Mouse (Mus musculus) MEL (cell line): ENCODE data around the gene Med13l. TPM values are rescaled to one million over a fixed set of nuclear protein-coding genes. Genes with fewer than 3 reads are reported as not detected.

Experiments
- DNase-seq: peaks from one replicate; pipeline ENCODE4 v3.0.0; 2011; ENCODE audit warnings: low read depth, low spot score
- H3K27ac ChIP-seq: 2 replicates; pipeline ENCODE4 v1.5.1; 2012; ENCODE audit warnings: low read depth, mild to moderate bottlenecking, control low read depth, low read length, moderate library complexity; ENCODE audit not compliant: control insufficient read depth
- H3K27me3 ChIP-seq, 2 experiments: fragments of 150-350 bp in 1 of 2; sonication (generic) in 1 of 2; 2 replicates each; pipeline ENCODE4 v1.6.1; 2012; ENCODE audit warnings: low read length in 2 of 2, mild to moderate bottlenecking in 2 of 2, improper control_type of control experiment in 1 of 2, moderate library complexity in 1 of 2; ENCODE audit not compliant: insufficient read depth in 2 of 2, control insufficient read depth in 1 of 2
- H3K36me3 ChIP-seq, 2 experiments: 2 replicates each; pipeline ENCODE4 v1.6.1; 2012 to 2014; ENCODE audit warnings: low read length in 2 of 2, improper control_type of control experiment in 1 of 2, inconsistent platforms in 1 of 2, mild to moderate bottlenecking in 1 of 2; ENCODE audit not compliant: insufficient read depth in 2 of 2, control insufficient read depth in 1 of 2
- H3K4me1 ChIP-seq, 2 experiments: fragments of 150-350 bp in 1 of 2; sonication (generic) in 1 of 2; 2 replicates each; pipeline ENCODE4 v1.6.1; 2012; ENCODE audit warnings: low read length in 2 of 2, improper control_type of control experiment in 1 of 2, mild to moderate bottlenecking in 1 of 2; ENCODE audit not compliant: insufficient read depth in 2 of 2, control insufficient read depth in 1 of 2
- H3K4me3 ChIP-seq, 2 experiments: fragments of 150-350 bp in 1 of 2; sonication (generic) in 1 of 2; 2 replicates each; pipeline ENCODE4 v1.5.1; 2012; ENCODE audit warnings: low read depth in 2 of 2, low read length in 2 of 2, mild to moderate bottlenecking in 2 of 2, moderate library complexity in 2 of 2, control low read depth in 1 of 2, improper control_type of control experiment in 1 of 2; ENCODE audit not compliant: control insufficient read depth in 1 of 2, insufficient read depth in 1 of 2
- H3K79me2 ChIP-seq: 2 replicates; pipeline ENCODE4 v1.6.1; 2012; ENCODE audit warnings: mild to moderate bottlenecking, low read length, moderate library complexity; ENCODE audit not compliant: control insufficient read depth, poor library complexity, insufficient read depth
- H3K9ac ChIP-seq: 2 replicates; pipeline ENCODE4 v1.6.1; 2012; ENCODE audit warnings: low read depth, mild to moderate bottlenecking, control low read depth, low read length, moderate library complexity; ENCODE audit not compliant: control insufficient read depth, poor library complexity, severe bottlenecking
- H3K9me3 ChIP-seq: fragments of 150-350 bp; sonication (generic); replicated peaks from 2 replicates; pipeline ENCODE4 v1.6.1; 2012; ENCODE audit warnings: mild to moderate bottlenecking, low read length, improper control_type of control experiment, moderate library complexity; ENCODE audit not compliant: insufficient read depth
- CHD2 ChIP-seq: IDR thresholded peaks from 2 replicates; pipeline ENCODE4 v1.6.1; 2011; ENCODE audit warnings: low read length, improper control_type of control experiment
- CTCF ChIP-seq, 3 experiments: IDR thresholded peaks in 2 of 3; conservative IDR thresholded peaks in 1 of 3; 2 replicates each; pipeline ENCODE4 v1.5.1; 2011 to 2012; ENCODE audit warnings: low read length in 3 of 3, low read depth in 2 of 3, mild to moderate bottlenecking in 2 of 3, improper control_type of control experiment in 1 of 3, inconsistent platforms in 1 of 3, mixed read lengths in 1 of 3, moderate library complexity in 1 of 3; ENCODE audit not compliant: control insufficient read depth in 1 of 3, insufficient read depth in 1 of 3, poor library complexity in 1 of 3, severe bottlenecking in 1 of 3
- E2F4 ChIP-seq: IDR thresholded peaks from 2 replicates; pipeline ENCODE4 v1.6.1; 2011; ENCODE audit warnings: low read depth, low read length, improper control_type of control experiment, borderline replicate concordance
- ELF1 ChIP-seq: IDR thresholded peaks from 2 replicates; pipeline ENCODE4 v1.6.1; 2014; ENCODE audit warnings: low read depth, mild to moderate bottlenecking, inconsistent platforms, low read length, improper control_type of control experiment, moderate library complexity
- ETS1 ChIP-seq: IDR thresholded peaks from 2 replicates; pipeline ENCODE4 v1.6.1; 2012; ENCODE audit warnings: low read depth, mild to moderate bottlenecking, inconsistent platforms, low read length, improper control_type of control experiment, moderate library complexity
- GABPA ChIP-seq: IDR thresholded peaks from 2 replicates; pipeline ENCODE4 v1.6.1; 2012; ENCODE audit warnings: low read depth, mild to moderate bottlenecking, inconsistent platforms, low read length, improper control_type of control experiment, moderate library complexity
- GATA1 ChIP-seq: IDR thresholded peaks from 2 replicates; pipeline ENCODE4 v1.6.1; 2011; ENCODE audit warnings: low read depth, low read length, improper control_type of control experiment
- HCFC1 ChIP-seq: IDR thresholded peaks from 2 replicates; pipeline ENCODE4 v1.6.1; 2012; ENCODE audit warnings: low read depth, mild to moderate bottlenecking, inconsistent platforms, low read length, improper control_type of control experiment, moderate library complexity
- MAFK ChIP-seq: IDR thresholded peaks from 2 replicates; pipeline ENCODE4 v1.6.1; 2011; ENCODE audit warnings: low read depth, mild to moderate bottlenecking, low read length, improper control_type of control experiment, borderline replicate concordance
- MAZ ChIP-seq: IDR thresholded peaks from 2 replicates; pipeline ENCODE4 v1.6.1; 2012; ENCODE audit warnings: low read depth, mild to moderate bottlenecking, inconsistent platforms, low read length, improper control_type of control experiment
- MEF2A ChIP-seq: IDR thresholded peaks from 2 replicates; pipeline ENCODE4 v1.6.1; 2014; ENCODE audit warnings: low read depth, mild to moderate bottlenecking, inconsistent platforms, low read length, improper control_type of control experiment; ENCODE audit not compliant: poor library complexity, insufficient replicate concordance, severe bottlenecking; ENCODE audit errors: extremely low read depth
- MXI1 ChIP-seq: IDR thresholded peaks from 2 replicates; pipeline ENCODE4 v1.6.1; 2011; ENCODE audit warnings: mild to moderate bottlenecking, low read depth, low read length, improper control_type of control experiment
- MYB ChIP-seq: IDR thresholded peaks from 2 replicates; pipeline ENCODE4 v1.6.1; 2011; ENCODE audit warnings: mild to moderate bottlenecking, low read depth, low read length, improper control_type of control experiment
- POLR2A ChIP-seq, 2 experiments: IDR thresholded peaks; 2 replicates each; pipeline ENCODE4 v1.6.1; 2011 to 2012; ENCODE audit warnings: low read length in 2 of 2, mild to moderate bottlenecking in 2 of 2, control low read depth in 1 of 2, improper control_type of control experiment in 1 of 2, low read depth in 1 of 2, moderate library complexity in 1 of 2; ENCODE audit not compliant: control insufficient read depth in 1 of 2, insufficient read depth in 1 of 2, poor library complexity in 1 of 2
- POLR2AphosphoS5 ChIP-seq: IDR thresholded peaks from 2 replicates; pipeline ENCODE4 v1.6.1; 2012; ENCODE audit warnings: low read depth, borderline replicate concordance, mild to moderate bottlenecking, inconsistent platforms, low read length, moderate library complexity, mixed read lengths
- SIN3A ChIP-seq: IDR thresholded peaks from 2 replicates; pipeline ENCODE4 v1.6.1; 2012; ENCODE audit warnings: low read length, improper control_type of control experiment, inconsistent platforms
- TBP ChIP-seq: IDR thresholded peaks from 2 replicates; pipeline ENCODE4 v1.8.0; 2011; ENCODE audit warnings: low read depth, low read length, improper control_type of control experiment
- ZKSCAN1 ChIP-seq: IDR thresholded peaks from 2 replicates; pipeline ENCODE4 v1.6.1; 2012; ENCODE audit warnings: low read depth, mild to moderate bottlenecking, inconsistent platforms, low read length, improper control_type of control experiment, moderate library complexity
- ZMIZ1 ChIP-seq: IDR thresholded peaks from 2 replicates; pipeline ENCODE4 v1.6.1; 2012; ENCODE audit warnings: low read depth, mild to moderate bottlenecking, inconsistent platforms, low read length, improper control_type of control experiment, moderate library complexity
- polyA plus RNA-seq, 2 experiments: library from polyadenylated mRNA; stranded (reverse) in 1 of 2; unstranded in 1 of 2; fragments of >175 nt in 1 of 2; fragments of >200 nt in 1 of 2; gene quantifications; 2 replicates each; pipeline versions ENCODE4 v1.2.1 to v1.2.4; 2012; ENCODE audit warnings: low replicate concordance in 2 of 2, low read depth in 1 of 2; ENCODE audit not compliant: insufficient read length in 2 of 2, insufficient read depth in 1 of 2, missing spikeins in 1 of 2
- total RNA-seq: library from RNA; depleted of rRNA; stranded (reverse); fragments of 300-350 nt; gene quantifications from 2 replicates; pipeline ENCODE4 v1.2.3, GENCODE M21; 2012

Med13l gene
- total and polyA plus RNA-seq, 3 experiments, result 13.4 to 16.1 TPM; not detected in 1

DNA sequence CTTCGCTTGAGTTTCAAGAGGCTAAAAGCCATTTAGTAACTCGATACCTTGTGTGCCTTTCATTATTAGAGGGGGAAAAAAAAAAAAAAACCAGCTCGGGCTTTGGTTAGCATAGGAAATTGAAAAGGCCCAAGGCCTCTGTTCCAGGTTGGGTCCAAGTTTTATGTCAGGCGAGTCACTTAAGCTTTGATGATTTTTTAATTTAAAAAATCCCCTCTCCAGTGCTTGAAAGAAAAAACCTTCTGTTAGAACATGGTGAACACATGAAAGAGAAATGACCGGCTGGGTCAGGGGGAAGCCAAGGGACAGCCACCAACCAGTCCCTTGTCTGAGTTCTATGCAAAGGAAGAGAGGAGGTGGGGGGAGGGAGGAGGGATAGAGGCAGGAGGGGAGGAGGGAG, 22.0 kb upstream of the Med13l start:
- no peak overlapping the region for H3K4me3 ChIP-seq
- peaks cover 0 to 2% of the 10 kb centered on the region in 2 experiments; a peak in 1 of 4 replicates for H3K27me3 ChIP-seq
- no peaks in the 10 kb centered on the region for H3K9me3 ChIP-seq
- H3K27ac ChIP-seq, result no peak overlapping the region
- no peaks in the 10 kb centered on the region for H3K36me3 ChIP-seq
- no peaks in the 10 kb centered on the region for H3K4me1 ChIP-seq
- TF ChIP-seq E2F4, result no peak
- TF ChIP-seq MXI1, result no peak
- no peak for TF ChIP-seq MYB
- TF ChIP-seq ETS1, result no peak
- no peak for TF ChIP-seq GATA1
- no peak for TF ChIP-seq MAFK
- no peak for TF ChIP-seq ZMIZ1
- TF ChIP-seq GABPA, result no peak
- no peak for DNase-seq
- H3K9ac ChIP-seq, result no peak overlapping the region
- H3K79me2 ChIP-seq, result no peaks in the 10 kb centered on the region

DNA sequence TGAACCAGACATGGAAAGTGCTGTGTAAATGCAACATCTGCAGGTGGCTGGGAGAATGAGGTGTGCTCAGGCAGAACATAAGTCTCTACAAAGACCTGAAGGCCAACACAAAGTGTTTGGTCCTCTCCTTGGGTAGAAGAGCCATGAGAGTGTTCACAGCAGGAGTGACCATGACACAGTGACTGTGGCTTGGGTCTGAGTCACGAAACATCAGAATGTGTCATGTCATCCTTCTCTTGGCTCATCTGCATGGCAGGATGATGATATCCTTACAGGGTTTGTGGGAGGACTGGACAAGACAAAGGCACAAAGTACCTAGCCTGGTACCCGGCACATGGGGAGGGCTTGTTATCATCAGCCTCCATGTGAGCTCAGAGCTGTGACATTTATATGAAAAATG, 16.7 kb upstream of the Med13l start:
- TF ChIP-seq ZKSCAN1, result no peak
- no peak for TF ChIP-seq SIN3A
- no peak for TF ChIP-seq TBP
- TF ChIP-seq MAZ, result no peak
- no peak for TF ChIP-seq MEF2A
- no peak for TF ChIP-seq POLR2A (IDR thresholded peaks at IDR 0.05; ENCODE audit: control insufficient read depth in 1 of 2, insufficient read depth in 1 of 2, low read depth in 1 of 2, low read length in 2 of 2, poor library complexity in 1 of 2)
- no peak for TF ChIP-seq ZMIZ1
- no peak for TF ChIP-seq HCFC1
- TF ChIP-seq POLR2AphosphoS5, result no peak
- TF ChIP-seq ELF1, result no peak
- TF ChIP-seq ETS1, result no peak
- TF ChIP-seq CHD2, result no peak
- no peak for TF ChIP-seq CTCF (IDR thresholded peaks at IDR 0.05 in 2 of 3, conservative IDR thresholded peaks at IDR 0.05 in 1 of 3; ENCODE audit: control insufficient read depth in 1 of 3, insufficient read depth in 1 of 3, low read depth in 2 of 3, low read length in 3 of 3, poor library complexity in 1 of 3, severe bottlenecking in 1 of 3)
- TF ChIP-seq GABPA, result no peak
- no peak for DNase-seq
- Histone ChIP-seq H3K27me3 (peaks cover 0 to 5% of the 10 kb centered on the region in 2 experiments; a peak in 2 of 4 replicates), H3K9ac (no peak overlapping the region), H3K27ac (no peak overlapping the region), H3K36me3 (no peaks in the 10 kb centered on the region), H3K4me1 (no peaks in the 10 kb centered on the region), H3K4me3 (no peak overlapping the region), H3K9me3 (no peaks in the 10 kb centered on the region), H3K79me2 (no peaks in the 10 kb centered on the region)
